Mouse (Mus musculus) intestine, embryonic 14.5 days (tissue): ENCODE measurements at regions not wholly inside any gene's neighbourhood (a gene's known extent, or its start where the extent isn't known, plus 50 kb on each side); places are given as distances from the start of the nearest gene placed in this dataset.

ENCODE experiments used
- ATAC-seq: fragments of 200-750 bp; cut with Nextera tagmentation; replicated peaks from 2 replicates; pipeline ENCODE4 v1.8.0; 2017; ENCODE audit warnings: low read depth, moderate number of reproducible peaks, moderate TSS enrichment, moderate library complexity; ENCODE audit not compliant: low FRiP score, low TSS enrichment
- DNase-seq: peaks from one replicate; pipeline ENCODE4 v3.0.0-alpha.2; 2018; ENCODE audit warnings: low spot score
- H3K27ac ChIP-seq: fragments of 300-500 bp; sonication (generic); 2 replicates; pipeline ENCODE4 v1.5.1; 2014; ENCODE audit warnings: low read depth, mild to moderate bottlenecking, control low read depth
- H3K27me3 ChIP-seq: fragments of 300-500 bp; sonication (generic); replicated peaks from 2 replicates; pipeline ENCODE4 v1.6.1; 2014; ENCODE audit warnings: low read length, control low read depth; ENCODE audit not compliant: control insufficient read depth, insufficient read depth
- H3K36me3 ChIP-seq: fragments of 300-500 bp; sonication (generic); 2 replicates; pipeline ENCODE4 v1.6.1; 2014; ENCODE audit warnings: low read length, control low read depth; ENCODE audit not compliant: control insufficient read depth, insufficient read depth
- H3K4me1 ChIP-seq: fragments of 300-500 bp; sonication (generic); replicated peaks from 2 replicates; pipeline ENCODE4 v1.6.1; 2014; ENCODE audit warnings: low read length, control low read depth, mixed read lengths; ENCODE audit not compliant: control insufficient read depth, insufficient read depth
- H3K4me2 ChIP-seq: fragments of 300-500 bp; sonication (generic); 2 replicates; pipeline ENCODE4 v1.6.1; 2014; ENCODE audit warnings: low read length
- H3K4me3 ChIP-seq: fragments of 300-500 bp; sonication (generic); 2 replicates; pipeline ENCODE4 v1.5.1; 2014; ENCODE audit warnings: low read depth, low read length, control low read depth, mixed read lengths
- H3K9ac ChIP-seq: fragments of 300-500 bp; sonication (generic); 2 replicates; pipeline ENCODE4 v1.6.1; 2014; ENCODE audit warnings: mild to moderate bottlenecking, low read length
- H3K9me3 ChIP-seq: fragments of 300-500 bp; sonication (generic); 2 replicates; pipeline ENCODE4 v1.6.1; 2016; ENCODE audit warnings: low read length, control low read depth; ENCODE audit not compliant: control insufficient read depth
- WGBS: fragments of 180-500 bp; shearing (Covaris S2); extraction: QIAGEN DNeasy Blood & Tissue Kit; methylation state at CpG from one replicate; pipeline ENCODE4 v1.1.7; 2014; 5-methylcytosine and 5-hydroxymethylcytosine counted together

DNA sequence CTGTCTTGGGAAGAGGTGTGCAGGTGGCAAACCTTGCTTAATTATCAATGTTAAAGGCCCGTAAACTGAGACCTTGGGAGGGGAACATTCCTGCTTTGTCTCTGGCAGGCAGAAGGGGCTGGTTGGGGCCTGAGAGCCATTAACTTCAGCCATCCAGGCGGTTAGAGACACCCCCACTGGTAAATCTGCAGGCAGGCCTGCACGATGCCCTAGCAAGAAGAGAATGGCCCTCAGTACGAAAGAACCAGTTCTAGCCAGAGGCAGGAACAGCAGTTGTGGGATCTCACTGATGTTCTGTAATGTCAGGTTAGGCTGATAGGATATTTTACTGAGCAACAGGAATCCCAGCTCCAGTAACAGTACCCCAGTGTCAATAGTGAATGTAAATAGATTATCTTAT is 70.5 kb downstream of the Apip start:
- H3K36me3 ChIP-seq: no peaks in the 10 kb centered on the region
- H3K4me2 ChIP-seq: no peak overlapping the region
- ATAC-seq: peak; percentile 53

GRCm38 (mm10) chr2:103144420-103144819 is 70.9 kb downstream of the Apip start:
- H3K27ac ChIP-seq: peak overlapping the region; percentile 86
- H3K36me3 ChIP-seq: no peaks in the 10 kb centered on the region
- H3K9me3 ChIP-seq: no peaks in the 10 kb centered on the region
- 72% methylated on average over 7 of the region's 7 CpGs for WGBS
- H3K9ac ChIP-seq: no peak overlapping the region
- no peak overlapping the region for H3K4me2 ChIP-seq
- H3K4me1 ChIP-seq: no peaks in the 10 kb centered on the region
- H3K4me3 ChIP-seq: no peak overlapping the region
- DNase-seq (peak; percentile 74), ATAC-seq (peak; percentile 98)
- no peaks in the 10 kb centered on the region for H3K27me3 ChIP-seq

More for the DNA sequence above, 70.5 kb downstream of the Apip start:
- Histone ChIP-seq H3K9me3 (no peaks in the 10 kb centered on the region), H3K9ac (no peak overlapping the region), H3K27me3 (no peaks in the 10 kb centered on the region), H3K4me1 (no peaks in the 10 kb centered on the region), H3K4me3 (no peak overlapping the region), H3K27ac (peak overlapping the region; percentile 85)
- WGBS: 54% methylated on average over 4 of the region's 4 CpGs
- DNase-seq: no peak

GRCm38 (mm10) chr2:103145058-103145457 is 71.6 kb downstream of the Apip start:
- H3K4me1 ChIP-seq: no peaks in the 10 kb centered on the region
- H3K9ac ChIP-seq: no peak overlapping the region
- peak overlapping the region; percentile 86 for H3K27ac ChIP-seq
- H3K27me3 ChIP-seq: no peaks in the 10 kb centered on the region
- H3K4me3 ChIP-seq: no peak overlapping the region
- WGBS: 52% methylated on average over 3 of the region's 3 CpGs
- H3K36me3 ChIP-seq: no peaks in the 10 kb centered on the region
- ATAC-seq (no peak), DNase-seq (no peak)
- no peak overlapping the region for H3K4me2 ChIP-seq
- no peaks in the 10 kb centered on the region for H3K9me3 ChIP-seq

- no peak overlapping the region for H3K4me3 ChIP-seq
- no peaks in the 10 kb centered on the region for H3K27me3 ChIP-seq
- no peak overlapping the region for H3K27ac ChIP-seq
- H3K4me2 ChIP-seq: no peak overlapping the region
- no peak for DNase-seq
- H3K36me3 ChIP-seq: no peaks in the 10 kb centered on the region
- no peak overlapping the region for H3K9ac ChIP-seq
- 83% methylated on average over 7 of the region's 7 CpGs for WGBS
- ATAC-seq: no peak
- no peaks in the 10 kb centered on the region for H3K9me3 ChIP-seq
- no peaks in the 10 kb centered on the region for H3K4me1 ChIP-seq
Measured at GRCm38 (mm10) chr2:103146132-103146531, 72.7 kb downstream of the Apip start.

DNA sequence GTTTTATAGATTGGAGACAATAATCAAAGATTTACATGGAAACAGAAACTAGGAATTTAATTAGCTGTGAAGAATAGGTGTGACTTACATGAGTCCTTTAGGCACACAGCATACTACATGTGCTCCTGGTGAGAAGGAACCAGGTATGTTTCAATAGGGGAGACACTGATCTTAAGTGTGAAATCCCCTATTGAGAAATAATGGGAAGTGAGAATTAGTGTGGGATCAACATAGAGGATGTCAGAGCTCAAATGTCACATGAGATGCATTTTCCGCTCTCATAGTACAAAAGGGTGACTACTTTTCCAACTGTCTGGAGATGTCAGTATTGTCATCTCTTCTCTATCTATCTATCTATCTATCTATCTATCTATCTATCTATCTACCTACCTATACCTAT is 79.8 kb downstream of the Apip start:
- H3K9me3 ChIP-seq: no peaks in the 10 kb centered on the region
- WGBS: 96% methylated on average over 1 of the region's 1 CpGs

DNA sequence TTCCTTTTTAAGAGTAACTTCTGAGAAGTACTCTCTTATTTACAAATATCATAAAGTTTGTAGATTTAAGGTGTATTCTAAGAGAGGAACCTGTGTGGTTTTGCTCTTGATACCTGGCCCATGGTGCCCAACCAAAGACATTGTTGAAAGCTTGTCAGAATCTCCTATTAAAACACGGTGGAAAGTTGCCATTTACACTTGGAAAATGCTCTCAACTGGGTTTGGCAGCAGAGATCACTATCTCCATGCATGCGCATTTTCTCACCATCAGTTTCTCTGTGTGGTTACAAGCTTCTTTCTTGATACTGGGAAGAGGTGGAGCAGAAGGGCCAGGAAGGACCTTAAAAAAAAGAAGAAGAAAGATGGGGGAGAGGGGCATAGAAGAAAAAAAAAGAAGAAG is 94.3 kb downstream of the Apip start:
- Histone ChIP-seq H3K36me3 (no peaks in the 10 kb centered on the region), H3K9ac (no peak overlapping the region), H3K4me1 (no peaks in the 10 kb centered on the region), H3K4me2 (no peak overlapping the region), H3K9me3 (no peaks in the 10 kb centered on the region), H3K4me3 (no peak overlapping the region), H3K27ac (no peak overlapping the region), H3K27me3 (no peaks in the 10 kb centered on the region)
- DNase-seq: no peak
- 54% methylated on average over 2 of the region's 2 CpGs for WGBS
- no peak for ATAC-seq

More for the DNA sequence above, 79.8 kb downstream of the Apip start:
- no peak for DNase-seq
- no peaks in the 10 kb centered on the region for H3K27me3 ChIP-seq
- no peaks in the 10 kb centered on the region for H3K36me3 ChIP-seq
- no peak for ATAC-seq
- no peak overlapping the region for H3K27ac ChIP-seq
- no peak overlapping the region for H3K4me3 ChIP-seq
- H3K4me1 ChIP-seq: no peaks in the 10 kb centered on the region
- H3K9ac ChIP-seq: no peak overlapping the region
- no peak overlapping the region for H3K4me2 ChIP-seq

- Histone ChIP-seq H3K9me3 (no peaks in the 10 kb centered on the region), H3K4me2 (no peak overlapping the region), H3K4me1 (no peaks in the 10 kb centered on the region), H3K9ac (no peak overlapping the region), H3K27ac (no peak overlapping the region), H3K4me3 (no peak overlapping the region), H3K36me3 (no peaks in the 10 kb centered on the region), H3K27me3 (no peaks in the 10 kb centered on the region)
- no peak for ATAC-seq
- DNase-seq: no peak
Measured at GRCm38 (mm10) chr2:103168266-103168665, 94.8 kb downstream of the Apip start.

DNA sequence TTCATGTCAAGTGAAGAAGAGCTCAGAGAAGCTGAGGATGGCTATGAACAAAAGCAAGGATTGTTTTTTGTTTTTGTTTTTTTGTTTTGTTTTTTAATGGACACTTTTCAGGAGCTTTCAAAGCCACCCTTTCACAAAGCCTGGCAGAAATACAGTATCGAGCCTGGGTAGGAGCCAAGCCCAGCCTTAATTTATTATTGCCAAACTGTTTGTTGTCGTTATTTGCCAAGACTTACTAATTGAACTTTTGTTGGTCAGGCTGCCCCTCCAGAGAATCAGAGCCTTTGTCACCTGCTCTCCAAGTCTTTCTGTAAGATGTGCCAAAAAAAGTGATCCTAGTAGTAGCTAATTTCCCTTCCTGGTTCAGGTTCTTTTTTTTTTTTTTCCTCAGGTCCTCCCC is 103.9 kb downstream of the Apip start:
- 91% methylated on average over 2 of the region's 2 CpGs for WGBS
- Histone ChIP-seq H3K27ac (no peak overlapping the region), H3K9ac (no peak overlapping the region), H3K27me3 (no peaks in the 10 kb centered on the region), H3K4me1 (no peaks in the 10 kb centered on the region), H3K4me3 (no peak overlapping the region), H3K36me3 (no peaks in the 10 kb centered on the region), H3K9me3 (no peaks in the 10 kb centered on the region), H3K4me2 (no peak overlapping the region)
- ATAC-seq (no peak), DNase-seq (no peak)

- no peak for ATAC-seq
- 35% methylated on average over 4 of the region's 4 CpGs for WGBS
- Histone ChIP-seq H3K4me2 (no peak overlapping the region), H3K4me1 (no peaks in the 10 kb centered on the region), H3K4me3 (no peak overlapping the region), H3K9ac (no peak overlapping the region), H3K9me3 (no peaks in the 10 kb centered on the region), H3K27me3 (no peaks in the 10 kb centered on the region), H3K36me3 (no peaks in the 10 kb centered on the region), H3K27ac (no peak overlapping the region)
- no peak for DNase-seq
Measured at GRCm38 (mm10) chr2:103180298-103180927, 106.9 kb downstream of the Apip start.
